Mouse (Mus musculus): ENCODE measurements around the gene Pkd1l1. TPM values are rescaled to one million over a fixed set of nuclear protein-coding genes. Genes with fewer than 3 reads are reported as not detected.

Pkd1l1 gene
- polyA plus RNA-seq, 1 experiment, result 0.53 TPM

- TF ChIP-seq CTCF (IDR thresholded peaks at IDR 0.05; ENCODE audit: control insufficient read depth, insufficient read depth, insufficient replicate concordance, low read depth, low read length) (no peak), POLR2A (IDR thresholded peaks at IDR 0.05; ENCODE audit: control insufficient read depth, low read depth, low read length) (no peak)
Measured at GRCm38 (mm10) chr11:8787604-8788003, 185.5 kb downstream of the Pkd1l1 start.

GRCm38 (mm10) chr11:8784413-8784812 is 188.7 kb downstream of the Pkd1l1 start:
- H3K36me3 ChIP-seq (ENCODE audit: control insufficient read depth, insufficient read depth, low read length), result no peaks in the 10 kb centered on the region
- no peak overlapping the region for H3K27ac ChIP-seq (ENCODE audit: control insufficient read depth, insufficient read depth, low read depth, low read length)
- H3K4me1 ChIP-seq (ENCODE audit: control insufficient read depth, insufficient read depth, low read length), result no peaks in the 10 kb centered on the region
- TF ChIP-seq CTCF (IDR thresholded peaks at IDR 0.05; ENCODE audit: control insufficient read depth, insufficient read depth, insufficient replicate concordance, low read depth, low read length) (no peak), POLR2A (IDR thresholded peaks at IDR 0.05; ENCODE audit: control insufficient read depth, low read depth, low read length) (no peak)
- H3K27me3 ChIP-seq (ENCODE audit: control insufficient read depth, insufficient read depth, low read length), result no peaks in the 10 kb centered on the region
- no peak overlapping the region for H3K4me3 ChIP-seq (ENCODE audit: control insufficient read depth, low read depth, low read length)

More at GRCm38 (mm10) chr11:8787604-8788003, 185.5 kb downstream of the Pkd1l1 start:
- H3K27me3 ChIP-seq (ENCODE audit: control insufficient read depth, insufficient read depth, low read length), result no peaks in the 10 kb centered on the region
- no peak overlapping the region for H3K4me3 ChIP-seq (ENCODE audit: control insufficient read depth, low read depth, low read length)
- H3K4me1 ChIP-seq (ENCODE audit: control insufficient read depth, insufficient read depth, low read length), result no peaks in the 10 kb centered on the region
- H3K27ac ChIP-seq (ENCODE audit: control insufficient read depth, insufficient read depth, low read depth, low read length), result no peak overlapping the region
- H3K36me3 ChIP-seq (ENCODE audit: control insufficient read depth, insufficient read depth, low read length), result no peaks in the 10 kb centered on the region

- H3K27ac ChIP-seq (ENCODE audit: control insufficient read depth, insufficient read depth, low read depth, low read length), result no peak overlapping the region
- no peaks in the 10 kb centered on the region for H3K27me3 ChIP-seq (ENCODE audit: control insufficient read depth, insufficient read depth, low read length)
- no peak overlapping the region for H3K4me3 ChIP-seq (ENCODE audit: control insufficient read depth, low read depth, low read length)
- H3K4me1 ChIP-seq (ENCODE audit: control insufficient read depth, insufficient read depth, low read length), result no peaks in the 10 kb centered on the region
- TF ChIP-seq POLR2A (IDR thresholded peaks at IDR 0.05; ENCODE audit: control insufficient read depth, low read depth, low read length), result no peak
- no peak for TF ChIP-seq CTCF (IDR thresholded peaks at IDR 0.05; ENCODE audit: control insufficient read depth, insufficient read depth, insufficient replicate concordance, low read depth, low read length)
- no peaks in the 10 kb centered on the region for H3K36me3 ChIP-seq (ENCODE audit: control insufficient read depth, insufficient read depth, low read length)
Measured at GRCm38 (mm10) chr11:8782141-8782465, 191.0 kb downstream of the Pkd1l1 start.

GRCm38 (mm10) chr11:8781308-8782140 is 191.5 kb downstream of the Pkd1l1 start:
- H3K27ac ChIP-seq (ENCODE audit: control insufficient read depth, insufficient read depth, low read depth, low read length), result no peak overlapping the region
- no peaks in the 10 kb centered on the region for H3K4me1 ChIP-seq (ENCODE audit: control insufficient read depth, insufficient read depth, low read length)
- H3K4me3 ChIP-seq (ENCODE audit: control insufficient read depth, low read depth, low read length), result no peak overlapping the region
- H3K36me3 ChIP-seq (ENCODE audit: control insufficient read depth, insufficient read depth, low read length), result no peaks in the 10 kb centered on the region
- TF ChIP-seq CTCF (IDR thresholded peaks at IDR 0.05; ENCODE audit: control insufficient read depth, insufficient read depth, insufficient replicate concordance, low read depth, low read length) (no peak), POLR2A (IDR thresholded peaks at IDR 0.05; ENCODE audit: control insufficient read depth, low read depth, low read length) (no peak)
- no peaks in the 10 kb centered on the region for H3K27me3 ChIP-seq (ENCODE audit: control insufficient read depth, insufficient read depth, low read length)

GRCm38 (mm10) chr11:8779427-8779826 is 193.6 kb downstream of the Pkd1l1 start:
- H3K4me1 ChIP-seq (ENCODE audit: control insufficient read depth, insufficient read depth, low read length), result no peaks in the 10 kb centered on the region
- TF ChIP-seq CTCF (IDR thresholded peaks at IDR 0.05; ENCODE audit: control insufficient read depth, insufficient read depth, insufficient replicate concordance, low read depth, low read length), result no peak
- TF ChIP-seq POLR2A (IDR thresholded peaks at IDR 0.05; ENCODE audit: control insufficient read depth, low read depth, low read length), result no peak
- no peak overlapping the region for H3K4me3 ChIP-seq (ENCODE audit: control insufficient read depth, low read depth, low read length)
- no peaks in the 10 kb centered on the region for H3K27me3 ChIP-seq (ENCODE audit: control insufficient read depth, insufficient read depth, low read length)
- no peak overlapping the region for H3K27ac ChIP-seq (ENCODE audit: control insufficient read depth, insufficient read depth, low read depth, low read length)
- H3K36me3 ChIP-seq (ENCODE audit: control insufficient read depth, insufficient read depth, low read length), result no peaks in the 10 kb centered on the region

Other genes starting within 250 kb of the Pkd1l1 start
- gene Hus1, start 37.9 kb upstream of the Pkd1l1 start, polyA plus RNA-seq (2012; rRNA removed), result 3.7 TPM in 2 replicates
- 53.6 and 58.1 TPM in 2 replicates for gene Gm11992, start 75.3 kb upstream of the Pkd1l1 start, polyA plus RNA-seq (2012; rRNA removed)
- 51.6 and 68.1 TPM in 2 replicates for gene Sun3, start 75.7 kb upstream of the Pkd1l1 start, polyA plus RNA-seq (2012; rRNA removed)
- gene Upp1, start 144.8 kb upstream of the Pkd1l1 start, polyA plus RNA-seq (2012; rRNA removed), result 0.88 and 1.5 TPM in 2 replicates
- gene Abca13, start 218.7 kb upstream of the Pkd1l1 start, polyA plus RNA-seq (2012; rRNA removed), result 0.04 and 0.05 TPM in 2 replicates

Measured in testis, adult 2 months (tissue).